Mouse (Mus musculus) limb, embryonic 15.5 days (tissue): Measurements from ENCODE around the gene Cfap97d1. TPM values are rescaled to one million over a fixed set of nuclear protein-coding genes. Genes with fewer than 3 reads are reported as not detected.

Source experiments
- ATAC-seq: fragments of 200-750 bp; cut with Nextera tagmentation; 2 replicates; pipeline ENCODE4 v1.8.0; 2017; ENCODE audit warnings: low read depth, moderate TSS enrichment; ENCODE audit not compliant: insufficient number of reproducible peaks, low FRiP score, low TSS enrichment
- H3K27ac ChIP-seq: fragments of 300-500 bp; sonication (generic); 2 replicates; pipeline ENCODE4 v1.5.1; 2015; ENCODE audit warnings: moderate library complexity, mild to moderate bottlenecking, inconsistent platforms
- H3K27me3 ChIP-seq: fragments of 300-500 bp; sonication (generic); 2 replicates; pipeline ENCODE4 v1.6.1; 2015; ENCODE audit warnings: inconsistent platforms
- H3K36me3 ChIP-seq: fragments of 300-500 bp; sonication (generic); 2 replicates; pipeline ENCODE4 v1.6.1; 2015; ENCODE audit warnings: inconsistent platforms
- H3K4me1 ChIP-seq: fragments of 300-500 bp; sonication (generic); 2 replicates; pipeline ENCODE4 v1.6.1; 2015; ENCODE audit warnings: inconsistent platforms
- H3K4me2 ChIP-seq: fragments of 300-500 bp; sonication (generic); 2 replicates; pipeline ENCODE4 v1.6.1; 2015; ENCODE audit warnings: mild to moderate bottlenecking, inconsistent platforms
- H3K4me3 ChIP-seq: fragments of 300-500 bp; sonication (generic); 2 replicates; pipeline ENCODE4 v1.5.1; 2015; ENCODE audit warnings: mild to moderate bottlenecking, inconsistent platforms
- H3K9ac ChIP-seq: fragments of 300-500 bp; sonication (generic); 2 replicates; pipeline ENCODE4 v1.6.1; 2015; ENCODE audit warnings: inconsistent platforms
- H3K9me3 ChIP-seq: fragments of 300-500 bp; sonication (generic); 2 replicates; pipeline ENCODE4 v1.6.1; 2016; ENCODE audit warnings: inconsistent platforms
- WGBS: fragments of 180-500 bp; shearing (Covaris S2); methylation state at CpG from one replicate; pipeline ENCODE4 v1.1.7; 2015; 5-methylcytosine and 5-hydroxymethylcytosine counted together
- polyA plus RNA-seq: library from polyadenylated mRNA; unstranded; fragments of >200 nt; fragmentation: Nextera tagmentation; extraction: Ambion mirVana; gene quantifications from 2 replicates; pipeline ENCODE4 v1.2.1, GENCODE M21; 2015

Cfap97d1 gene
- polyA plus RNA-seq, 1 experiment from 2014 or later, result not detected

- H3K36me3 ChIP-seq, result no peaks in the 10 kb centered on the region
- H3K9ac ChIP-seq, result peak overlapping the region; percentile 12; the same call in 1 of the 2 replicates
- peaks cover 69% of the 10 kb centered on the region for H3K27me3 ChIP-seq
- H3K9me3 ChIP-seq, result no peaks in the 10 kb centered on the region
- WGBS, result under 1% methylated on average over 78 of the region's 78 CpGs
- no peak for ATAC-seq
- H3K27ac ChIP-seq, result no peak overlapping the region
- H3K4me2 ChIP-seq, result peak overlapping the region; percentile 98
- H3K4me3 ChIP-seq, result peak overlapping the region; percentile 52
- peaks cover 29% of the 10 kb centered on the region for H3K4me1 ChIP-seq
Measured at GRCm38 (mm10) chr11:101963473-101964291, 20.4 kb upstream of the Cfap97d1 start.

DNA sequence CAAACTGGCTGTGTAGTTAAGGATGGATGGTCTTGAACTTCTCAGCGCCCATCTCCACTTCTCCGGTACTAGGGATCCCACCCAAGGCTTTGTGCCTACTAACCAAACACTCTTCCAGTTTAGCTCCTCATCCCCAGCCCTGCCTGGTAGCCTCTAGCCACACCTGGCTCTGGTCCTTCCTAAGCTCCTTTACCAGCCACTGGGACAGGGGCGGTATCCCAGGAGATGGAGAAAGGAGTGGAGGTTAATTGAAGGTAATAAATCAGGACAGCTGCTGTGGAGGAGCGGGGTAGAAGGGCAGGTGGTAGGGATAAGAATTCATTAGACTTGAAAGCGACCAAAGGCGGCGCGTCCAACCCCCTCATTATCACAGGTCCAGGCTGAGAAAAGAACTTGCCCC lies 19.4 kb upstream of the Cfap97d1 start:
- WGBS, result 11% methylated on average over 8 of the region's 8 CpGs
- peak overlapping the region; percentile 52; the same call in 1 of the 2 replicates for H3K4me3 ChIP-seq
- peaks cover 31% of the 10 kb centered on the region for H3K4me1 ChIP-seq

GRCm38 (mm10) chr11:101965553-101965952 lies 18.5 kb upstream of the Cfap97d1 start:
- H3K27me3 ChIP-seq, result peaks cover 69% of the 10 kb centered on the region
- no peak for ATAC-seq
- no peaks in the 10 kb centered on the region for H3K9me3 ChIP-seq
- 2% methylated on average over 2 of the region's 2 CpGs for WGBS
- no peak overlapping the region for H3K4me3 ChIP-seq
- no peak overlapping the region for H3K4me2 ChIP-seq
- H3K4me1 ChIP-seq, result peaks cover 31% of the 10 kb centered on the region
- H3K36me3 ChIP-seq, result no peaks in the 10 kb centered on the region
- no peak overlapping the region for H3K9ac ChIP-seq
- H3K27ac ChIP-seq, result no peak overlapping the region

More for the DNA sequence above, 19.4 kb upstream of the Cfap97d1 start:
- Histone ChIP-seq H3K9ac (no peak overlapping the region), H3K4me2 (peak overlapping the region; percentile 98; the same call in 1 of the 2 replicates), H3K27ac (no peak overlapping the region), H3K9me3 (no peaks in the 10 kb centered on the region), H3K36me3 (no peaks in the 10 kb centered on the region), H3K27me3 (peaks cover 69% of the 10 kb centered on the region)
- no peak for ATAC-seq

DNA sequence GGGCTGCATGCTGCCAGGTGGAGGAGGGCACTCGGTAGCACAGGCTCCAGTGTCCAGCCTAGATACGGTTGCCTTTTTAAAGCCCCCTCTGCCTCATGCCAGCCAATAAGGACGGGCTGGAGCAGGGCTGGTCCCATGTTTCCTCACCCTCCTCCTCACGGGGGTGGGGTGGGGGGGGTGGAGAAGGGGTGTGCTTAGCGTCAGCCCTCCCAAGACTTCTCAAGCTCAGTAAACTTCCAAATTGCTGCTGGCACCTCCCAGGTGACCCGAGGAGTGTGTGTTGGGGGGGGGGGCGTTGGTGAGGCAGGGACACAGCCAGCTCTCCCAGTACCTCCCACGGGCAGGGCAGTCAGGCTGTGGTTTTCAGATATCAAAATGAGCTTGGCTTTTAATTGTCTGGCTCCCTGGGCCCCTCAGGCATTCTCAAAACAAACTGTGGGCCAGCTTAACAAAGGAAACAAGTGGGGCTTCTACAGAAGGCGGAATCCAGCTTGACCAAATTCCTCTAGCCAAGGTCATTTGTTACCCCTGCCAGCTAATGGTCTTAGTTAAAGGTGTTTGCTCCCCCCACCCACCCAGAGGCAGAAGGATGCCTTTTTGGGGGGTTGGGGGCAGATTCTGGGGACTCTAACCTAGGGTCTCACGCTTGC lies 17.0 kb upstream of the Cfap97d1 start, which contains the start of gene Sost:
Gene Sost, minus strand, starts transcription at position 51 of the 650 bp plus-strand sequence.
- Histone ChIP-seq H3K27me3 (peaks cover 58% of the 10 kb centered on the region), H3K4me2 (no peak within 1 kb of the TSS), H3K36me3 (no peaks in the 10 kb centered on the region), H3K9ac (no peak within 1 kb of the TSS), H3K27ac (no peak within 1 kb of the TSS), H3K4me1 (peaks cover 31% of the 10 kb centered on the region), H3K4me3 (no peak within 1 kb of the TSS), H3K9me3 (no peaks in the 10 kb centered on the region)
- no peak for ATAC-seq
- 24% methylated on average over 10 of the region's 10 CpGs for WGBS

GRCm38 (mm10) chr11:101968311-101968710 lies 15.8 kb upstream of the Cfap97d1 start:
- 13% methylated on average over 7 of the region's 7 CpGs for WGBS
- no peak overlapping the region for H3K27ac ChIP-seq
- no peak; the same call in 1 of the 2 replicates for ATAC-seq
- peaks cover 45% of the 10 kb centered on the region for H3K27me3 ChIP-seq
- H3K9me3 ChIP-seq, result no peaks in the 10 kb centered on the region
- H3K9ac ChIP-seq, result no peak overlapping the region
- no peak overlapping the region for H3K4me2 ChIP-seq
- peaks cover 28% of the 10 kb centered on the region for H3K4me1 ChIP-seq
- H3K36me3 ChIP-seq, result no peaks in the 10 kb centered on the region
- no peak overlapping the region for H3K4me3 ChIP-seq

DNA sequence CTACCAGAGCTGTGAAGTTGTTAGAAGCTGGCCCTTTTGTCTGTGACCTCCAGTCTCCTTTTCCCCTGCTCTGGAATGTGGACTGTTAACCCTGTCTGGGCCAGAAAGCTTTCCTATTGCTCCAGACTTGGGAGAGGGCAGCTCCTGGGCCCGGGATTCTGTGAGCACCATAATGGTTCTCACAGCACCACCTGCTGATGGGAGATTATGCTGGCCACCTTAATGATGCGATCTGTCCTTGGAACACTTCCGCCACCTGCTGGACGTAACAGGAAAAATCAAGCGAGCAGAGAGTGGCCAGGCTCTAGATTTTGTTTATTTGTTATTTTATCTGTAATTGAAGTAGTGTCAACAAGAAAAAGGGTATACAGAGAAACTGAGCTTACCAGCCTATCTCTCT lies 15.3 kb upstream of the Cfap97d1 start:
- no peak overlapping the region for H3K27ac ChIP-seq
- H3K4me3 ChIP-seq, result no peak overlapping the region
- H3K36me3 ChIP-seq, result no peaks in the 10 kb centered on the region
- 0% methylated on average over 5 of the region's 5 CpGs for WGBS
- no peak overlapping the region for H3K4me2 ChIP-seq
- H3K9me3 ChIP-seq, result no peaks in the 10 kb centered on the region
- H3K9ac ChIP-seq, result no peak overlapping the region
- peaks cover 41% of the 10 kb centered on the region for H3K27me3 ChIP-seq
- peaks cover 26% of the 10 kb centered on the region for H3K4me1 ChIP-seq
- ATAC-seq, result peak; percentile 26; the same call in 1 of the 2 replicates

DNA sequence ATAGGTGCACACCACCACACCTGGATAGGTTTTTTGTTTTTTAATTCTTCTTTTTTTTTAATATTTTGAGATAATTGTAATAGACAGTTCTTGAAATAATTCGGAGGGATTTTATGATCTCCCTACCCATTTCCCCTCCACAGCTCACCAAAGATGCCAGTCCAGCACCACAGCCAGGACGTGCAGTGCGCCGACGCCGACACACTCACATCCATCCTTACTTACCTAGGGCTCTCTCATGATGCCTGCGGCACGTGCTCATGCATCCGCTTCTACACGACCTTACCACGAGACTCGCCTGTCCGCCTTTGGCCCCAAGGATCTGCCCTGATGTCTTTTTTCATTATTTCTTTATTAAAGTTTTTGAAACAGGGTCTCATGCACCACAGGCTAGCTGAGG lies 14.2 kb upstream of the Cfap97d1 start:
- 81% methylated on average over 13 of the region's 13 CpGs for WGBS
- no peak overlapping the region for H3K27ac ChIP-seq
- H3K9ac ChIP-seq, result no peak overlapping the region
- peaks cover 20% of the 10 kb centered on the region; the same call in 1 of the 2 replicates for H3K4me1 ChIP-seq
- no peak for ATAC-seq
- H3K27me3 ChIP-seq, result peaks cover 30% of the 10 kb centered on the region
- no peak overlapping the region for H3K4me2 ChIP-seq
- no peak overlapping the region for H3K4me3 ChIP-seq
- H3K9me3 ChIP-seq, result no peaks in the 10 kb centered on the region
- 0 out of 2 replicates have a peak, but pooled peaks cover 3% of the 10 kb centered on the region for H3K36me3 ChIP-seq

DNA sequence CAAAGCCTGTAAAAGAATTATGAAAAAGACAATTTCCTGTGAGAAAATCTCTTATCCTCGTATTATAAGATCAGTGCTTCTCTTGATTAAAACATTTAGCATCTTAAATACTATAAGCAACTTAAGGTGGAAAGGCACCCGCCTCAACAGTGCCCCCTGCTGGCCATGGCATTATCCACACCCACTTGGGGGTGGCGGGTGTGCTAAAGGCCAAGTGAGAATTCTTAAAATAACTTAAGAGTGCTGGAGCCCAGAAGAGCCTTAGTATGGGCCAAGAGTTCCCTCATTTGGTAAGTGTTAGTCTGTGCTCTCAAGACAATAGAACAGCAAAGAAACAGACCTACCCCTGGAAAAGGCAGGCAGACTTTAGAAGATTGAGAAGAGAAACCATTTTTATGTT lies 12.7 kb upstream of the Cfap97d1 start:
- ATAC-seq, result no peak
- no peak overlapping the region for H3K9ac ChIP-seq
- no peak overlapping the region for H3K27ac ChIP-seq
- H3K9me3 ChIP-seq, result no peaks in the 10 kb centered on the region
- peaks cover 7% of the 10 kb centered on the region; the same call in 1 of the 2 replicates for H3K36me3 ChIP-seq
- H3K4me2 ChIP-seq, result no peak overlapping the region
- H3K27me3 ChIP-seq, result peaks cover 14% of the 10 kb centered on the region
- H3K4me1 ChIP-seq, result peaks cover 16% of the 10 kb centered on the region; the same call in 1 of the 2 replicates
- H3K4me3 ChIP-seq, result no peak overlapping the region
- 50% methylated on average over 3 of the region's 3 CpGs for WGBS

- Histone ChIP-seq H3K9ac (no peak overlapping the region), H3K9me3 (no peaks in the 10 kb centered on the region), H3K36me3 (peaks cover 9% of the 10 kb centered on the region), H3K27ac (no peak overlapping the region), H3K4me3 (no peak overlapping the region), H3K27me3 (peaks cover 10% of the 10 kb centered on the region; the same call in 1 of the 2 replicates), H3K4me2 (no peak overlapping the region), H3K4me1 (peaks cover 15% of the 10 kb centered on the region; the same call in 1 of the 2 replicates)
- 59% methylated on average over 3 of the region's 3 CpGs for WGBS
- ATAC-seq, result no peak
Measured at GRCm38 (mm10) chr11:101972097-101972496, 12.0 kb upstream of the Cfap97d1 start.

GRCm38 (mm10) chr11:101972651-101973050 lies 11.4 kb upstream of the Cfap97d1 start:
- Histone ChIP-seq H3K27ac (no peak overlapping the region), H3K4me1 (peaks cover 11% of the 10 kb centered on the region; the same call in 1 of the 2 replicates), H3K36me3 (peaks cover 9% of the 10 kb centered on the region), H3K4me3 (no peak overlapping the region), H3K27me3 (peaks cover 10% of the 10 kb centered on the region; the same call in 1 of the 2 replicates), H3K4me2 (no peak overlapping the region), H3K9me3 (no peaks in the 10 kb centered on the region), H3K9ac (no peak overlapping the region)
- WGBS, result 77% methylated on average over 5 of the region's 5 CpGs
- no peak for ATAC-seq

- Histone ChIP-seq H3K9ac (no peak overlapping the region), H3K4me2 (no peak overlapping the region), H3K27me3 (peaks cover 2% of the 10 kb centered on the region; the same call in 1 of the 2 replicates), H3K4me3 (no peak overlapping the region), H3K36me3 (peaks cover 9% of the 10 kb centered on the region), H3K9me3 (no peaks in the 10 kb centered on the region), H3K27ac (no peak overlapping the region), H3K4me1 (peaks cover 10% of the 10 kb centered on the region; the same call in 1 of the 2 replicates)
- ATAC-seq, result no peak
- WGBS, result 46% methylated on average over 9 of the region's 9 CpGs
Measured at GRCm38 (mm10) chr11:101973496-101973895, 10.6 kb upstream of the Cfap97d1 start.

GRCm38 (mm10) chr11:101974181-101974580 lies 9.9 kb upstream of the Cfap97d1 start:
- 32% methylated on average over 6 of the region's 6 CpGs for WGBS
- ATAC-seq, result no peak
- Histone ChIP-seq H3K9me3 (no peaks in the 10 kb centered on the region), H3K4me3 (no peak overlapping the region), H3K27ac (no peak overlapping the region), H3K4me1 (peaks cover 7% of the 10 kb centered on the region; the same call in 1 of the 2 replicates), H3K9ac (no peak overlapping the region), H3K4me2 (no peak overlapping the region), H3K36me3 (peaks cover 9% of the 10 kb centered on the region), H3K27me3 (no peaks in the 10 kb centered on the region)
